Mouse (Mus musculus) retina, postnatal 1 day (tissue): ENCODE measurements at regions not wholly inside any gene's neighbourhood (a gene's known extent, or its start where the extent isn't known, plus 50 kb on each side); places are given as distances from the start of the nearest gene placed in this dataset.

Experiments used
- DNase-seq: peaks from one replicate; pipeline ENCODE4 v3.0.0-alpha.2; 2012

DNA sequence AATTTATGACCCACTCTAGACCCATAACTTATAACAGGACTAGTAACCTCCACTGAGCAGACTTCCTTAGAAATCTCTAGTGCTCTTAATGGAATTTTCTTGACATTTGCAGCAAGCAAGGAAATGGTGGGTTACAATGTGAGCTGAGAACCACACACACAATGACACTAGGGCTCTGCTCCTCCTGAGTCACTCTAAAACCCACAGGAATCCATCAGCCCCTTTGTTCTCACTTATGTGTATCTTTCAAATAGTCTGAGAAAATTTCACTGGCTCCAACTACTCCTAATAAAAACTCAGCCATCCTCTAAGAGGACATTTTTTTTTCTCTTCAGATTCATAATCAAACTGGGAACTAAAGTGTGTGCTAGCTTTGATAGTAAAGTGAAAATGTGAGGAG lies 101.0 kb upstream of the Pitrm1 start:
- DNase-seq: no peak

DNA sequence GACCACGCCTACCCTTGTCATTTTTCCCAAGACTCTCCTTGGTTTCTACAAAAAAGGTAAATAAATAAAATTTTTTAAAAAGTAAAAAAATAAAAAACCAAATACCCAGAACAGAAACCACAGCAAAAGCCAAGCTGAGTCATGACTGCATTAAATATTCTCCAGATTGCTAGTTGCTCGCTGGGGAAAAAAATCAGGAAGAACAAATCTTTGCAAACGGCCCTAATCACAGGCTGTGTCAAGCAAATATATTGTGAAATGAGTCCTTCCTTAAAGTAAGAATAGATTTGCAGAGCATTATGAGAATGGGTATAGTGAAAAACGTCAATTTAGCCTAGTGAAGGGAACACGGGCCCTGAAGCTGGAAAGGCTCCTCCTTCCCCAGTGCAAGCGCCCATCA lies 86.6 kb upstream of the Pitrm1 start:
- DNase-seq: no peak

DNA sequence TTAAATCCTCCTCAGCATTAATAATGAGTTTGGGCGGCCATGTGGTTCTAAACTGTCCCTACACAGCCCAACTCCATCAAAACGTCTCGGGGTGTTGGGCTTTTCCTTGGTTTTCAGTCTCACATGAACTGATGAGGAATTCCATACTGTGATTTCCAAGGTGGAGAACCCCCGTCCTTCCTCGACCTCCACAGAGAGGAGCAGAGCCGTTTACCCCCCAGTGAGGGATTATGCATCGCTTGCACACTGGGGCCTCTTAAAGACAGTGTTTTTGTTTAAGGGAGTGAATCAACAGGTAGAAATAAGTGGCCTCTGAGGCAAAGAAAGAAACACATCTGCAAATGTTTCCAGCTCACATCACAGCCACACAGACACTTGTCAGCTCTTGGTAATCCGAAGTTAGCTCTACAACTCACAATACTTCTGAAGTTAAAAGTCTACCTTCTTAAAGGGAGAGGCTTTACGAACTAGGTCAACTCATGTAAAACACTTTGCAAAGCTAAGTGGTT lies 82.0 kb upstream of the Pitrm1 start:
- DNase-seq: no peak

DNA sequence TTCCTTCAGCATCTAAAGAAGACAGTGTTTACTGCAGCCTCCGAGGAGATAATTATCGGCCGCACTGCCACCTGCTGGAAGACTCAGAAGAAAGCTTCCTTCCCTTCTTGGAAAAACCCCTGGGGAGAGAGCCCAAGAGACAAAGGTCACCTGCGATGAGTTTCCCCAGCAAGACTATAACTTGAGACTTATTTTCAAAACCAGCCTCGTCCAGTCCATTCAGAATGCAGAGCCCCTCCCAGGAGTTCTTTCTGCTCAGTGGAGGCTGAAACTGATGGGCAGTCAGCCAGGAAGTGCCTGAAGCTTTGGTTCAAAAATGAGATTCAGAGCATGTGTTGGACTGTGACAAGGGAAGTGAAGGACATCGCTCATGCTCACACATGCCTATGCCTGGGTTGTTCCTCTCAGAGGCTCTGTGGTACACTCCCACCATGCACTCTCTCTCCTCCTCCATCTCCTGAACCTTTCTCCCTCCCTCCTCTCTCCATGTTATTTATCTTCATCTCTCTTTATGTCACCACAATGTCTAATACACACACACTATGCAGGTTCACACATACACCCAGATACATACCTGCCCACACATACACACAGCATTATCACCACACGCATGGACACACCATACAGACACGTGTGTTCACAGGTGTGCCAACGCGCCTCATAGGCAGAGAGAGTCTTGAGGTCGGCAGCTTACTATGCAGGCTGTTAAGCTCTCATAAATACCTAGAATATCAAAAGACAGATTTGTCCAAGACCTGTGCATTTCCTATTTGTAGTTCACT lies 78.3 kb upstream of the Pitrm1 start:
- peak; percentile 68 for DNase-seq

DNA sequence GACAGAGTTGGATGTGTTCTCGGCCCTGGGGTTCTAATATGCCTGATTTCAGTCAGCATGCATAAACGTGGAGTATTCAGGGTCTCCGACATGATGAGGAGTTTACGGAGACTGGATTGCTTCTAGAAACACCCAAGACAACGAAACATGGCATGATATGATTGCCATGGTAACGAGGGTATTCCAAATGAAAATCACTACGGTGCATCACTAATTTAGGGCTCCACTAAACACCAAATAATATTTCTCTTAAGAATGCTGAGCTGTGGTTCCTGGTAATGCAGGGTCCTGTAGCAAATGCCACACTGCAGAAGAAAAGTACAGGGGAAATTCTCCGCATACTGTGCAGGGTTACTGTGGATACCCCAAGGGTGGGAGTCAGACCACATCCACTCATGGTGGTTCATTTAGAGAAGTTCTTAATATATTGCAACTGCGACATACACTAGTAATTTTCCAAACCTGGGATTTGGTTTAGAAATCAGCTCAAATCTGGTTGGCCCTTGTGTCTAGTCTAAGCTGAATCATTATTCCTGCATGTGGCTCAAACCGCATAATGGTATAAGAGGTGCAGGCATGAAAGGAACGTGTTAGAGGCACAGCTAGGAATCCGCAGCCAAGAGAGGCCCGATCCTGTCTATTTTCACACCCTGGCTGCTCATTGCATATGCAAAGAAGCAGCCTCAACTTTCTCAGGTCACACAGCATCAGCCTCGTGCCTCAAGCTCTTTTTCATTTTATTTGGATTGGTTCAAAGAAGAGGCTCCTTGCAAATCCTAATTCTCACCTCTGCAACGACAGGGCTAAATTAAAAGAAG lies 77.5 kb upstream of the Pitrm1 start:
- DNase-seq: no peak

DNA sequence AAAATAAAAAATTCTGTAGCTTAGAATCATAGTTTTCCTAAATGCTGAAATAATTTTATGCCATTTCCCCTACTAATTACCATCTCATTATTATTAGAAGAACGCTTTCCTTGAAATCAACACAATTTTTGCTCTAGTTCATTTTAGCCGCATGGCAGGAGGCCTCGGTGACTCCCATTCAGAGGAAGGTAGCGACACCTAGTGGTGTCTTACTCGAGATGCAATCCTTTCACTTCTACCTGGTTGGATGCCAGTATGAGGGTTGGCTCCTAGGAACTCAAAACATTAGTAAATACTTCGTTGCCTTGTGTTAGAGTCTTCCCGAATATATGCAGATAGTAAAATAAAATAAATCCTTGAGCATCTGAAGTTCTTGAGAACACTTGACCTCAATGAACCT lies 76.3 kb upstream of the Pitrm1 start:
- DNase-seq: peak; percentile 81

DNA sequence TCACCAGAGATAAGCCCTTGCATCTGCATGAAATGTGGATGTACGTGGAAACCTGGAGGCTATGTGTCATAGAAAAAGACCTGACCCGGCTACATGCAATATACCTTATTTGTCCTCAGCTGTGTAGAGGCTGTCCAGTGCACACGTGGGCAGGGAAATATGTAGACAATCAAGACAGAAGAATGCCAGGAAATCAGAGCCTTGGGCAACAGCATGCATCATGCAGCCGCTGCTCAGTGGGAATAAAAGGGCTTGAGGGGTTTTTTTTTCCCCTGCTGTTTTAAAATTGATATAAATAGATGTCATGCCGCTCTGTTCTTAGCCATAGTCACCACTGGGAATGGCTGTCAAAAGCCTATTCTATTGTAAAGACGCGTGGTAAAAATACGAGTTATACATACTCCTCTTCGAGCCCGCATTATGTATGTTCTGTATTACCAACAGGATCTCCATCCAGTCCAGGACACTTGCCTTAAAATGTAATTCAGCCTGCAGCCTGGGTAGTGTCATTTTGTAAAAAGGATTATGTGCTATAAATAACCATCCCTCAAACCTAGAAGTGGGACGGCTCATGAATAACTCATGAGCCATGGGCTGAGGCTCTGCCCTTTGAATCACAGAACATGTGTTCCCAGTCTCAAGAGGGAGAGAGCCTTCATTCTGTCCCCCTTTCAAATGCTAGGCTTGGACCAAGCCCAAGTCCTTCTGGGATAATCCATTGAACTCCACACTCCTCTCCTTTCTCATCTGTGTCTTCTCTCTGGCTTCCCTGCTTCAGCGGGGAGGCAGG lies 74.4 kb upstream of the Pitrm1 start:
- DNase-seq: peak; percentile 52

DNA sequence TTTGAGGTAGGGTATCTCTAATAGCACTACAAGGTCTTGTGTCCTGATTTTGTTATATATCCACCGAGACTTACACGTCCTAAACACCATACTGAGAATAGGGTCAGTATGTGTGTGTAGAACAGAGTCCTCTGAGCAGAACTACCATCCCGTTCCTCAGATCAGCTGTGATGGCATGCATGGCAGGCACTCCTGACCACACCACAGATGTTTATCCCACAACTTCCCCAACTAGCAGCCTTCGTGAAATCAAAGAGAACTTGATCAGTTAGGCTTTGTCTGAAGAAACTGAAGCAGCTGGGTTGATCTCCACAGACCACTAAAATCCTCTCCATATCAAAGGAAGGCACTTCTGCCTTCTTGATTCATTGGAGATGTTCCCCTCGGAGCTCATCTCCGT lies 68.3 kb upstream of the Pitrm1 start:
- DNase-seq: no peak

DNA sequence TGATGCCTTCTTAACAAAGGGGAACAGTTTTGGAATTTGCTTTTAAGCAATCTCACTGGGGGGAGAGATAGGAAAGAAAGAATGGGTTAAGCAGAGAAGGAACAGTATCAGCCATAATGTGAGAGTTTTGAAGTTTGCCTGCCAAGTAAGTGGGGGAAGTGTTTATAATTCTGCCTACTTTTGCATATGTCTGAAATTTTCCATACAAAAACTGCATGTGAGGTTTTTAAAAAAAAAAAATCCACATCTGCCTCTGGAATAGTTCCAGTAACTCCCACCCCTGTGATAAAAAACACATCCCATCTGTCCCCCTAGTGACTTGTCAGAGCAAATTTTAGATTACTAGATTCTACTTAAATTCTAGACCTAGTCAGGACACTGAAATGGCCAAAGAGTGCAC lies 63.5 kb upstream of the Pitrm1 start:
- no peak for DNase-seq

DNA sequence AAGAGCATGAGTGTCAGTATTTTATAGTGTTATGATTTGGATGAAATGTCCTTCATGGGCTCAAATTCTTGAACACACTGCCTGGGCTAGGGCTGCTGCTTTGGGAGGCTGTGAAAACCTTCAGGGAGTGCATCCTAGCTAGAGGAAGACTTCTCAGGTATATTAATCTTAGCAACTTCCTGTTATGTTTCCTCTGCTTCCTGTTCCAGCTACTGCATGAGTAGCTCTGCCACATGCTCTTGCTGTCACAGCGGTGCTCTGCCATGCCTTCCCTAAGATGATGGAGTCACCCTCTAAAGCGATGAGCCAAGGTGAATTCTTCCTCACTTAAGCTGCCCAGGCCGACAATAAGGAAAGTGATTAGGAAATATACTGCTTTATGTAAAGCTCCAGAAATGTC lies 60.1 kb upstream of the Pitrm1 start:
- DNase-seq: no peak

DNA sequence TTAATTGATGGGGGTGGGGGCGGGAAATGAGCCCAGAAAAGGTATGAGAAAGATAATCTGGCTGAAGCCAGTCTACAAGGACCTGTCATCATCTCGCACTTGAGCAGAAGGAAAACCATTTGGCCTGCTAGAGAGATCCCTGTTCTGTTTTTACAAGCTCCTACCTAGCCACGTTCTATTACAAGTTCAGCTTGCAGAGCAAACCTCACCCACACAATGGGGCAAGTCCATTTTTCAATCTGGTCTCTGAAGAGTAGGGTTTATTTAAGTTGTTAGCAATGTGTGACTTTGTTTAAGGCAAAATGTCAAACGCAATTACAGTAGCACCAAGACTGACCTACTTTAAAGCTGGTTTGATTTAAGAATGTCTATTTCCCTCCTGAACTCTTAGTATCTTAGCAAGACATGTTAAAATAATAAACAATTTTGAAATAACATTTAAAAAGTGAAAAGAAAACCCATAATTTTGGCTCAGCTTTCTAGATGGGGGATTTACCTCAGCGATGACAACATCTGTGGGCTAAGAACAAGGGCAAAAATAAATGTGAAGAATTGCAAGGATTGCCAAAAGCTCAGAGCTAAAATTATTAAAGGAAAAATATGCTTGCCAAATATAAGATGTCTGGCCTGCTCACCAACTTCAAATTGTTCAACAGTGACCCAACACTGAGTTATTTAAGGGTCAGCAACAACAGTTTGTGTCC lies 54.9 kb upstream of the Pitrm1 start:
- no peak for DNase-seq
